Mouse (Mus musculus) olfactory bulb, adult 2 months (tissue): ENCODE results near the gene Exoc4. TPM values are rescaled to one million over a fixed set of nuclear protein-coding genes. Genes with fewer than 3 reads are reported as not detected.

Source experiments
- H3K27ac ChIP-seq: fragments of 200-500 bp; 2 replicates; pipeline ENCODE4 v1.5.1; 2012; ENCODE audit warnings: low read depth, low read length; ENCODE audit not compliant: insufficient read depth
- H3K4me1 ChIP-seq: fragments of 200-500 bp; 2 replicates; pipeline ENCODE4 v1.6.1; 2012; ENCODE audit warnings: low read length; ENCODE audit not compliant: control insufficient read depth, insufficient read depth
- H3K4me3 ChIP-seq: fragments of 200-500 bp; 2 replicates; pipeline ENCODE4 v1.5.1; 2012; ENCODE audit warnings: mild to moderate bottlenecking, low read depth, low read length, moderate library complexity; ENCODE audit not compliant: insufficient read depth
- CTCF ChIP-seq: fragments of 200-500 bp; IDR thresholded peaks from 2 replicates; pipeline ENCODE4 v1.5.1; 2012; ENCODE audit warnings: low read depth, mild to moderate bottlenecking, low read length, moderate library complexity; ENCODE audit not compliant: insufficient read depth
- POLR2A ChIP-seq: fragments of 200-500 bp; IDR thresholded peaks from 2 replicates; pipeline ENCODE4 v1.6.1; 2012; ENCODE audit warnings: mild to moderate bottlenecking, low read depth, low read length, moderate library complexity; ENCODE audit not compliant: insufficient read depth
- WGBS: fragments of 180-500 bp; shearing (Covaris S2); methylation state at CpG from one replicate; pipeline ENCODE4 v1.1.7; 2018; 5-methylcytosine and 5-hydroxymethylcytosine counted together
- polyA plus RNA-seq: library from polyadenylated mRNA; stranded (reverse); fragments of >200 nt; gene quantifications from 2 replicates; pipeline ENCODE4 v1.2.4, GENCODE M21; 2012; ENCODE audit warnings: low replicate concordance; ENCODE audit not compliant: missing spikeins, insufficient read depth, insufficient read length

Gene Exoc4
- polyA plus RNA-seq, 1 experiment: not detected

GRCm38 (mm10) chr6:33476134-33476533 is 227.2 kb downstream of the Exoc4 start:
- no peak for TF ChIP-seq POLR2A
- no peak for TF ChIP-seq CTCF
- no peak overlapping the region for H3K4me3 ChIP-seq
- WGBS: 93% methylated on average over 2 of the region's 2 CpGs
- H3K27ac ChIP-seq: no peak overlapping the region
- no peaks in the 10 kb centered on the region for H3K4me1 ChIP-seq

DNA sequence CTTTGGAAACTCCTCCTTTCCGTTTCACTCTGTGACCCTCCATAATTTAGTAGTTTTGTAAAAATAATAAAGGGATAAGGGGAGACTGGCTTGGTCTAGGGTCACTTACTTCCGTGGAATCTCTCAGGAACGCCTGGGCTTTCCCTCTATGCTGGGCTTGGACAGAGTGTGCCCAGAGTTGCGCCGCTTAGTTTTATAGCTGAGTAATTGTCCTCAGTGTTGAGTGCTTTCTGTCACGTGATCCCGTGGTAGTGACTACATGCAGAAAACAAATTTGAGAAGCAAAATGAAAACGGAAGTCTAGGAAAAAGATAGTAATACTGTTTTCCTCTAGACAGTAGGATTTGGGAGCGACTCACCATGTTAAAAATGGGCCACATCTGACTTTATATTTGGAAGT is 235.7 kb downstream of the Exoc4 start:
- TF ChIP-seq POLR2A (no peak), CTCF (no peak)
- 89% methylated on average over 9 of the region's 9 CpGs for WGBS
- Histone ChIP-seq H3K4me3 (no peak overlapping the region), H3K4me1 (no peaks in the 10 kb centered on the region), H3K27ac (no peak overlapping the region)

- Histone ChIP-seq H3K4me3 (no peak overlapping the region), H3K4me1 (no peaks in the 10 kb centered on the region), H3K27ac (no peak overlapping the region)
- WGBS: 91% methylated on average over 2 of the region's 2 CpGs
- no peak for TF ChIP-seq POLR2A
- no peak for TF ChIP-seq CTCF
Measured at GRCm38 (mm10) chr6:33489788-33490187, 240.9 kb downstream of the Exoc4 start.

- Histone ChIP-seq H3K4me1 (no peaks in the 10 kb centered on the region), H3K4me3 (no peak overlapping the region), H3K27ac (peak overlapping the region; percentile 66; the same call in 1 of the 2 replicates)
- WGBS: 32% methylated on average over 6 of the region's 6 CpGs
- TF ChIP-seq POLR2A: no peak
- TF ChIP-seq CTCF: no peak
Measured at GRCm38 (mm10) chr6:33496141-33496855, 247.4 kb downstream of the Exoc4 start.

DNA sequence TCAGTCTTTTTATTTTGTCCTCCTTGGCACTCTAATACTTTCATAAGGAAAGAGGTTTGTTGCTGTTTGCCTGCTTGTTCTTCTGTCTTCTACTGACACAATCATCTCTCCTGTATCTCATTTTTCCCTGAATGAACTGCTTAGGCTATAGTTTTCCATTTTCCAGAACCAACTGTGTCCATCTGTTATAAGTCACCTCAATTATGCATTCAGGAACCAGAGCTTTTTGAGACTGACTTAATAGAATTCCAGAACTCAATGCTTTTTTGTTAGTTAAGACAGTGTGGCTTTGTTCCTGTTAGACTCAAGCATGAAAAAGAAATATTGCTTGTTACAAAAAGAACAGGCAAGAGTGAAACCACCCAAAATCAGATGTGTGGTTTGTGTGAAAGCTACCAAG is 248.5 kb downstream of the Exoc4 start:
- H3K4me1 ChIP-seq: no peaks in the 10 kb centered on the region
- no peak overlapping the region for H3K4me3 ChIP-seq
- TF ChIP-seq POLR2A (no peak), CTCF (no peak)
- H3K27ac ChIP-seq: no peak overlapping the region

DNA sequence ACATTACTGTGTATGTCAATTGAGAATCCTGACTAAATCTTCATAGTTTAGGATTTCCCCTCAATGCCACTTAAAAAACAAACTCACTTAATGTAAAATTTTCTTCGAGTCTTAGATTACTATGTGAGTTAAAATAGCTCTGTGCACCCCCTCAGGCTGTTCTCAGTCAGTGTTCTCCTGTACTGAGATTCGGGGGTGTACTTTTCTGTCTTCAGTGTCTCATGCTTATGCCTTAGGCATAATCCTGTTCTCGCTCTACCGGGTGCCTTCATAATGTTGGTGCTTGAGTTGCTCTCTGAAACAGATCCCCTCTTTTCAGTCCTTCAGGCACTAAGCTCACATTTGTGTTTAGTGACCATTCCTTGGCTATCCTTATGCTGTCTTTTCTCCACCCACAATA is 253.5 kb downstream of the Exoc4 start:
- TF ChIP-seq CTCF (no peak), POLR2A (no peak)
- Histone ChIP-seq H3K4me1 (no peaks in the 10 kb centered on the region), H3K4me3 (no peak overlapping the region), H3K27ac (no peak overlapping the region)
- WGBS: 71% methylated on average over 4 of the region's 4 CpGs

DNA sequence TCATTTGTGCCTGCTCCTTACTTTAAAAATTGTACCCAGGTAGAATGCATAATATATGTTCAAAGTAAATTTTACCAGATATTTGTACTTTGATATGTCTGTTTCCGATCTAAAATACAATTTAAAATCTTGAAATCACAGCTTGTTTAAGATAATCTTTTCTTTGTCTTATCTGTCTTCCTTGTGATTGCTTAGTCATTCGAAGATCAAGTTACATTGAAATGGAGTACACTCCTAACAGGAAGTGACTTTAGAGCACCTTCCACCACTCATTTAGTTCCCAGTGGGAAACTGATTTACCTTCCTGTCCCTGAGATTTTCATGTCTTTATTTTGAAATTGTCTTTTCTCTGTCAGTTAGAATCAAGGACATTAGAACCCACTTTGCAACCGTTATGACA is 254.5 kb downstream of the Exoc4 start:
- no peak overlapping the region for H3K4me3 ChIP-seq
- TF ChIP-seq CTCF (no peak), POLR2A (no peak)
- no peak overlapping the region for H3K27ac ChIP-seq
- no peaks in the 10 kb centered on the region for H3K4me1 ChIP-seq
- 96% methylated on average over 3 of the region's 3 CpGs for WGBS

DNA sequence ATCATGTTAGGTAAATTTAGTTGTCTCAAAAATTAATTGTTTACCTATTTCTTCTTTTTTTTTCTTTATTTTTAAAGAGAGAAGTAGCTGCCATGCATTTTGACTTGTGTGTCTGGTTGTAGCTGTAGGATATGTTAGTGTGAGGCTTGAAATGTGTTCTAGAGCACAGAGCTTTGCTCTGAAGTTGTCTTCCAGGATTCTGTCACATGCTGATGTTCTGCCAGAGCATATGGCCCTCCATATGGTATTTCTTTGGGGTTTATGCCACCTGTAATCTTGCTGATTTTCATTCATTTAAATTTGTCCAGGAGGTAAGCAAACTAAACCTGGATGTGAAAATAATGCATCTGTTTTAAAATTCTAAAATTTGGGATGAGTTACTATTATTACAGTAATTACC is 258.2 kb downstream of the Exoc4 start:
- Histone ChIP-seq H3K27ac (no peak overlapping the region), H3K4me1 (no peaks in the 10 kb centered on the region), H3K4me3 (no peak overlapping the region)
- TF ChIP-seq POLR2A (no peak), CTCF (no peak)

- TF ChIP-seq POLR2A (no peak), CTCF (no peak)
- WGBS: 49% methylated on average over 4 of the region's 4 CpGs
- H3K27ac ChIP-seq: no peak overlapping the region; the same call in 1 of the 2 replicates
- no peak overlapping the region for H3K4me3 ChIP-seq
- peaks cover 5% of the 10 kb centered on the region; the same call in 1 of the 2 replicates for H3K4me1 ChIP-seq
Measured at GRCm38 (mm10) chr6:33515391-33515790, 266.5 kb downstream of the Exoc4 start.

DNA sequence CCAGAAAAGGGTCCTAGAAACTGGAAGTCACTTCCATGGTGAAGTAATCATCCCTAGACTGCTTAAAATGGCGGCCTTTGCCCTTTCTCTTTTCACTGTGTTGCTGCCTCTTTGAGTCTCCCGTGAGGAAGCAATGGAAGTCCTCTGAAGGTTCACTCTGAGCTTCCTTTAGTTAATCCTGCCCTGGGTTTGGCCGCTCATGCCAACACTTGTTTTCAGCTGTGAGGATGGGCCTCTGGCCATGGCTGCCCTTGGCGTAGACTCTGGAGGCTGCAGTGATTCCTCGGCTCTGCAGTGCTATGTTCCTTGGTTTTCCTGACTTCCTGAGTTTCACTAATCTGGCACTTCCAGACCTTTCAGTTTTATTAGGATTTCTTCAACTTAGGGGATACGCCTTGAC is 267.9 kb downstream of the Exoc4 start:
- 85% methylated on average over 6 of the region's 6 CpGs for WGBS
- no peak for TF ChIP-seq CTCF
- no peak for TF ChIP-seq POLR2A
- peaks cover 5% of the 10 kb centered on the region; the same call in 1 of the 2 replicates for H3K4me1 ChIP-seq
- H3K4me3 ChIP-seq: no peak overlapping the region
- peak overlapping the region; percentile 40; the same call in 1 of the 2 replicates for H3K27ac ChIP-seq
